Mouse (Mus musculus): ENCODE data around the gene Ube2b. TPM values are rescaled to one million over a fixed set of nuclear protein-coding genes. Genes with fewer than 3 reads are reported as not detected.

Gene Ube2b
- polyA plus RNA-seq, 1 experiment from 2014 or later: 212 TPM

- under 1% methylated on average over 51 of the region's 51 CpGs for WGBS
- peak; percentile 87 for ATAC-seq
- H3K4me1 ChIP-seq (replicated peaks; ENCODE audit: control insufficient read depth, insufficient read depth, low read length): no peaks in the 10 kb centered on the region
- peak within 1 kb of the TSS; percentile 81 for H3K4me3 ChIP-seq (ENCODE audit: low read depth, low read length)
- TF ChIP-seq CTCF (IDR thresholded peaks at IDR 0.05; ENCODE audit: low read depth): no peak
- H3K4me2 ChIP-seq (replicated peaks; ENCODE audit: low read depth): peak within 1 kb of the TSS; percentile 77
- no peaks in the 10 kb centered on the region for H3K9me3 ChIP-seq (ENCODE audit: control insufficient read depth)
- no peaks in the 10 kb centered on the region for H3K27me3 ChIP-seq (replicated peaks; ENCODE audit: control insufficient read depth, insufficient read depth, low read length)
- H3K9ac ChIP-seq (ENCODE audit: low read depth, low read length): peak within 1 kb of the TSS; percentile 85
- H3K36me3 ChIP-seq (ENCODE audit: control insufficient read depth, insufficient read depth): no peaks in the 10 kb centered on the region
- peak within 1 kb of the TSS; percentile 93 for H3K27ac ChIP-seq (ENCODE audit: low read depth, low read length)
Observed at GRCm38 (mm10) chr11:52003772-52004528, 3.4 kb upstream of the Ube2b start, which contains the start of gene Cdkl3. TSS of gene Cdkl3 (plus strand) at chr11:52004221.

GRCm38 (mm10) chr11:52003505-52003771, 2.9 kb upstream of the Ube2b start:
- 12% methylated on average over 4 of the region's 4 CpGs for WGBS
- no peak for TF ChIP-seq CTCF (IDR thresholded peaks at IDR 0.05; ENCODE audit: low read depth)
- Histone ChIP-seq H3K4me1 (replicated peaks; ENCODE audit: control insufficient read depth, insufficient read depth, low read length) (no peaks in the 10 kb centered on the region), H3K36me3 (ENCODE audit: control insufficient read depth, insufficient read depth) (no peaks in the 10 kb centered on the region), H3K9ac (ENCODE audit: low read depth, low read length) (peak overlapping the region; percentile 85), H3K4me2 (replicated peaks; ENCODE audit: low read depth) (peak overlapping the region; percentile 77), H3K9me3 (ENCODE audit: control insufficient read depth) (no peaks in the 10 kb centered on the region), H3K27me3 (replicated peaks; ENCODE audit: control insufficient read depth, insufficient read depth, low read length) (no peaks in the 10 kb centered on the region), H3K27ac (ENCODE audit: low read depth, low read length) (peak overlapping the region; percentile 93), H3K4me3 (ENCODE audit: low read depth, low read length) (peak overlapping the region; percentile 81)
- ATAC-seq: no peak

- 65% methylated on average over 13 of the region's 13 CpGs for WGBS
- Histone ChIP-seq H3K4me2 (replicated peaks; ENCODE audit: low read depth) (peak overlapping the region; percentile 77), H3K27ac (ENCODE audit: low read depth, low read length) (peak overlapping the region; percentile 93), H3K9ac (ENCODE audit: low read depth, low read length) (0 out of 2 replicates have a peak overlapping the region, but pooled peaks have one; percentile 85), H3K4me3 (ENCODE audit: low read depth, low read length) (peak overlapping the region; percentile 81), H3K27me3 (replicated peaks; ENCODE audit: control insufficient read depth, insufficient read depth, low read length) (no peaks in the 10 kb centered on the region), H3K9me3 (ENCODE audit: control insufficient read depth) (no peaks in the 10 kb centered on the region), H3K36me3 (ENCODE audit: control insufficient read depth, insufficient read depth) (no peaks in the 10 kb centered on the region), H3K4me1 (replicated peaks; ENCODE audit: control insufficient read depth, insufficient read depth, low read length) (no peaks in the 10 kb centered on the region)
- ATAC-seq: no peak
- no peak; the same call in 1 of the 2 replicates for TF ChIP-seq CTCF (IDR thresholded peaks at IDR 0.05; ENCODE audit: low read depth)
Observed at GRCm38 (mm10) chr11:52002842-52003504, 2.4 kb upstream of the Ube2b start.

- no peak overlapping the region for H3K4me3 ChIP-seq (ENCODE audit: low read depth, low read length)
- WGBS: 93% methylated on average over 8 of the region's 8 CpGs
- H3K4me2 ChIP-seq (replicated peaks; ENCODE audit: low read depth): no peak overlapping the region
- H3K27ac ChIP-seq (ENCODE audit: low read depth, low read length): no peak overlapping the region
- H3K36me3 ChIP-seq (ENCODE audit: control insufficient read depth, insufficient read depth): peaks cover 9% of the 10 kb centered on the region; the same call in 1 of the 2 replicates
- no peak for TF ChIP-seq CTCF (IDR thresholded peaks at IDR 0.05; ENCODE audit: low read depth)
- no peak for ATAC-seq
- H3K9ac ChIP-seq (ENCODE audit: low read depth, low read length): no peak overlapping the region
- no peaks in the 10 kb centered on the region for H3K9me3 ChIP-seq (ENCODE audit: control insufficient read depth)
- no peaks in the 10 kb centered on the region for H3K4me1 ChIP-seq (replicated peaks; ENCODE audit: control insufficient read depth, insufficient read depth, low read length)
- H3K27me3 ChIP-seq (replicated peaks; ENCODE audit: control insufficient read depth, insufficient read depth, low read length): no peaks in the 10 kb centered on the region
Observed at GRCm38 (mm10) chr11:52001861-52002260, 1.3 kb upstream of the Ube2b start.

- Histone ChIP-seq H3K4me2 (replicated peaks; ENCODE audit: low read depth) (peak overlapping the region; percentile 72; the same call in 1 of the 2 replicates), H3K9ac (ENCODE audit: low read depth, low read length) (no peak overlapping the region), H3K36me3 (ENCODE audit: control insufficient read depth, insufficient read depth) (peaks cover 12% of the 10 kb centered on the region; the same call in 1 of the 2 replicates), H3K4me3 (ENCODE audit: low read depth, low read length) (no peak overlapping the region), H3K27ac (ENCODE audit: low read depth, low read length) (no peak overlapping the region), H3K4me1 (replicated peaks; ENCODE audit: control insufficient read depth, insufficient read depth, low read length) (no peaks in the 10 kb centered on the region), H3K9me3 (ENCODE audit: control insufficient read depth) (no peaks in the 10 kb centered on the region), H3K27me3 (replicated peaks; ENCODE audit: control insufficient read depth, insufficient read depth, low read length) (no peaks in the 10 kb centered on the region)
- WGBS: 75% methylated on average over 10 of the region's 10 CpGs
- TF ChIP-seq CTCF (IDR thresholded peaks at IDR 0.05; ENCODE audit: low read depth): no peak
- ATAC-seq: no peak
Observed at GRCm38 (mm10) chr11:52001341-52001740, 779 bp upstream of the Ube2b start.

GRCm38 (mm10) chr11:51999611-52000289, 812 bp downstream of the Ube2b start:
- Histone ChIP-seq H3K27me3 (replicated peaks; ENCODE audit: control insufficient read depth, insufficient read depth, low read length) (no peaks in the 10 kb centered on the region), H3K36me3 (ENCODE audit: control insufficient read depth, insufficient read depth) (peaks cover 23% of the 10 kb centered on the region), H3K9ac (ENCODE audit: low read depth, low read length) (peak overlapping the region; percentile 95), H3K4me2 (replicated peaks; ENCODE audit: low read depth) (peak overlapping the region; percentile 72), H3K4me1 (replicated peaks; ENCODE audit: control insufficient read depth, insufficient read depth, low read length) (no peaks in the 10 kb centered on the region), H3K27ac (ENCODE audit: low read depth, low read length) (peak overlapping the region; percentile 96), H3K9me3 (ENCODE audit: control insufficient read depth) (no peaks in the 10 kb centered on the region), H3K4me3 (ENCODE audit: low read depth, low read length) (peak overlapping the region; percentile 96)
- WGBS: 0% methylated on average over 28 of the region's 29 CpGs
- peak; percentile 24 for ATAC-seq
- no peak for TF ChIP-seq CTCF (IDR thresholded peaks at IDR 0.05; ENCODE audit: low read depth)

All from intestine, postnatal 0 days (tissue).